Mouse (Mus musculus): Measurements from ENCODE around the gene Mgst1.

GRCm38 (mm10) chr6:138092432-138092831, 47.7 kb upstream of the Mgst1 start:
- TF ChIP-seq MAX (IDR thresholded peaks at IDR 0.05; ENCODE audit: low read depth) (no peak), SRF (IDR thresholded peaks at IDR 0.05; ENCODE audit: control insufficient read depth, insufficient read length, low read depth) (no peak), CEBPB (IDR thresholded peaks at IDR 0.05; ENCODE audit: insufficient read depth, poor library complexity, severe bottlenecking) (no peak), POLR2A (IDR thresholded peaks at IDR 0.05; ENCODE audit: insufficient read length, low read depth) (no peak), MYOD1 (IDR thresholded peaks at IDR 0.05; ENCODE audit: control insufficient read depth in 1 of 3, insufficient read length in 2 of 3, low read depth in 2 of 3) (no peak), E2F4 (IDR thresholded peaks at IDR 0.05; ENCODE audit: insufficient read depth) (no peak), TCF12 (IDR thresholded peaks at IDR 0.05; ENCODE audit: insufficient read depth, poor library complexity, severe bottlenecking) (no peak)
